Mouse (Mus musculus) embryonic facial prominence, embryonic 14.5 days (tissue): ENCODE data around the gene Dnlz. TPM values are rescaled to one million over a fixed set of nuclear protein-coding genes. Genes with fewer than 3 reads are reported as not detected.
A peak's percentile ranks its signal among the peaks of the same experiment; 100 is the strongest.

Experiments
- ATAC-seq: fragments of 200-750 bp; cut with Nextera tagmentation; 2 replicates; pipeline ENCODE4 v1.8.0; 2017; ENCODE audit warnings: low read depth, moderate number of reproducible peaks, moderate TSS enrichment
- DNase-seq: peaks from one replicate; pipeline ENCODE4 v3.0.0-alpha.2; 2015; ENCODE audit warnings: low spot score
- H3K27ac ChIP-seq: fragments of 300-500 bp; sonication (generic); replicated peaks from 2 replicates; pipeline ENCODE4 v1.5.1; 2014; ENCODE audit warnings: low read depth, mild to moderate bottlenecking, low read length, moderate library complexity
- H3K27me3 ChIP-seq: fragments of 300-500 bp; sonication (generic); replicated peaks from 2 replicates; pipeline ENCODE4 v1.6.1; 2014; ENCODE audit warnings: low read length; ENCODE audit not compliant: control insufficient read depth, insufficient read depth
- H3K36me3 ChIP-seq: fragments of 300-500 bp; sonication (generic); 2 replicates; pipeline ENCODE4 v1.6.1; 2014; ENCODE audit warnings: low read length, mixed read lengths; ENCODE audit not compliant: control insufficient read depth, insufficient read depth
- H3K4me1 ChIP-seq: fragments of 300-500 bp; sonication (generic); 2 replicates; pipeline ENCODE4 v1.6.1; 2014; ENCODE audit warnings: antibody characterized with exemption, low read length; ENCODE audit not compliant: control insufficient read depth, insufficient read depth
- H3K4me2 ChIP-seq: fragments of 300-500 bp; sonication (generic); 2 replicates; pipeline ENCODE4 v1.6.1; 2014; ENCODE audit warnings: low read depth, mild to moderate bottlenecking, low read length, moderate library complexity, mixed read lengths
- H3K4me3 ChIP-seq: fragments of 300-500 bp; sonication (generic); 2 replicates; pipeline ENCODE4 v1.5.1; 2014; ENCODE audit warnings: low read depth, mild to moderate bottlenecking, low read length
- H3K9ac ChIP-seq: fragments of 300-500 bp; sonication (generic); 2 replicates; pipeline ENCODE4 v1.6.1; 2014; ENCODE audit warnings: low read depth, mild to moderate bottlenecking, low read length, moderate library complexity, mixed read lengths
- H3K9me3 ChIP-seq: fragments of 300-500 bp; sonication (generic); 2 replicates; pipeline ENCODE4 v1.6.1; 2016; ENCODE audit warnings: low read length; ENCODE audit not compliant: control insufficient read depth
- WGBS: fragments of 180-500 bp; shearing (Covaris S2); extraction: QIAGEN DNeasy Blood & Tissue Kit; methylation state at CpG from one replicate; pipeline ENCODE4 v1.1.7; 2014; 5-methylcytosine and 5-hydroxymethylcytosine counted together
- polyA plus RNA-seq: library from polyadenylated mRNA; unstranded; fragments of >200 nt; fragmentation: Nextera tagmentation; extraction: Ambion mirVana; gene quantifications from 2 replicates; pipeline ENCODE4 v1.2.1, GENCODE M21; 2014

Gene Dnlz
- polyA plus RNA-seq, 1 experiment from 2014 or later, result 24.2 TPM

GRCm38 (mm10) chr2:26315072-26315924 lies 36.6 kb downstream of the Dnlz start, which contains the start of gene Gpsm1:
TSS of gene Gpsm1 (plus strand) at chr2:26315515.
- 1% methylated on average over 12 of the region's 66 CpGs for WGBS
- no peaks in the 10 kb centered on the region for H3K36me3 ChIP-seq
- H3K27ac ChIP-seq, result peak within 1 kb of the TSS; percentile 95
- peak within 1 kb of the TSS; percentile 74 for H3K4me3 ChIP-seq
- peak within 1 kb of the TSS; percentile 86 for H3K4me2 ChIP-seq
- no peaks in the 10 kb centered on the region for H3K9me3 ChIP-seq
- DNase-seq (peak; percentile 92), ATAC-seq (peak; percentile 74)
- peak within 1 kb of the TSS; percentile 91 for H3K9ac ChIP-seq
- no peaks in the 10 kb centered on the region for H3K27me3 ChIP-seq
- peaks cover 46% of the 10 kb centered on the region for H3K4me1 ChIP-seq

- peak overlapping the region; percentile 91 for H3K9ac ChIP-seq
Observed at GRCm38 (mm10) chr2:26314281-26315071, 37.4 kb downstream of the Dnlz start.

GRCm38 (mm10) chr2:26313394-26313793 lies 38.5 kb downstream of the Dnlz start:
- DNase-seq (no peak), ATAC-seq (no peak)
- 79% methylated on average over 1 of the region's 1 CpGs for WGBS
- Histone ChIP-seq H3K4me2 (no peak overlapping the region), H3K9ac (no peak overlapping the region), H3K4me1 (peaks cover 55% of the 10 kb centered on the region), H3K9me3 (no peaks in the 10 kb centered on the region), H3K27ac (0 out of 2 replicates have a peak overlapping the region, but pooled peaks have one; percentile 25), H3K4me3 (no peak overlapping the region), H3K36me3 (no peaks in the 10 kb centered on the region), H3K27me3 (no peaks in the 10 kb centered on the region)

More at GRCm38 (mm10) chr2:26314281-26315071, 37.4 kb downstream of the Dnlz start:
- H3K4me3 ChIP-seq, result peak overlapping the region; percentile 74
- ATAC-seq, result peak; percentile 7; the same call in 1 of the 2 replicates
- H3K9me3 ChIP-seq, result no peaks in the 10 kb centered on the region
- peaks cover 54% of the 10 kb centered on the region for H3K4me1 ChIP-seq
- peak overlapping the region; percentile 86 for H3K4me2 ChIP-seq
- H3K36me3 ChIP-seq, result no peaks in the 10 kb centered on the region
- H3K27ac ChIP-seq, result peak overlapping the region; percentile 95
- DNase-seq, result peak; percentile 92
- no peaks in the 10 kb centered on the region for H3K27me3 ChIP-seq
- 18% methylated on average over 13 of the region's 13 CpGs for WGBS

GRCm38 (mm10) chr2:26312812-26313211 lies 39.1 kb downstream of the Dnlz start:
- Histone ChIP-seq H3K4me2 (no peak overlapping the region), H3K4me1 (peaks cover 49% of the 10 kb centered on the region), H3K36me3 (no peaks in the 10 kb centered on the region), H3K27ac (no peak overlapping the region), H3K27me3 (no peaks in the 10 kb centered on the region), H3K9me3 (no peaks in the 10 kb centered on the region), H3K4me3 (no peak overlapping the region), H3K9ac (no peak overlapping the region)
- no peak for ATAC-seq
- no peak for DNase-seq
- WGBS, result 66% methylated on average over 2 of the region's 2 CpGs

GRCm38 (mm10) chr2:26311936-26312335 lies 40.0 kb downstream of the Dnlz start:
- ATAC-seq, result no peak
- DNase-seq, result no peak
- H3K27me3 ChIP-seq, result no peaks in the 10 kb centered on the region
- peaks cover 40% of the 10 kb centered on the region for H3K4me1 ChIP-seq
- no peak overlapping the region for H3K4me3 ChIP-seq
- H3K9me3 ChIP-seq, result no peaks in the 10 kb centered on the region
- H3K27ac ChIP-seq, result 0 out of 2 replicates have a peak overlapping the region, but pooled peaks have one; percentile 4
- H3K9ac ChIP-seq, result no peak overlapping the region
- WGBS, result 58% methylated on average over 5 of the region's 5 CpGs
- no peak overlapping the region for H3K4me2 ChIP-seq
- no peaks in the 10 kb centered on the region for H3K36me3 ChIP-seq

GRCm38 (mm10) chr2:26309739-26310138 lies 42.2 kb downstream of the Dnlz start:
- Histone ChIP-seq H3K9me3 (no peaks in the 10 kb centered on the region), H3K4me2 (peak overlapping the region; percentile 29), H3K27me3 (no peaks in the 10 kb centered on the region), H3K27ac (peak overlapping the region; percentile 91), H3K4me3 (no peak overlapping the region), H3K4me1 (peaks cover 30% of the 10 kb centered on the region), H3K36me3 (no peaks in the 10 kb centered on the region), H3K9ac (0 out of 2 replicates have a peak overlapping the region, but pooled peaks have one; percentile 19)
- 5% methylated on average over 10 of the region's 10 CpGs for WGBS
- DNase-seq, result peak; percentile 95
- peak; percentile 94 for ATAC-seq

GRCm38 (mm10) chr2:26306702-26307101 lies 45.2 kb downstream of the Dnlz start:
- ATAC-seq (no peak), DNase-seq (no peak)
- H3K4me1 ChIP-seq, result peaks cover 16% of the 10 kb centered on the region
- H3K27ac ChIP-seq, result no peak overlapping the region
- H3K4me2 ChIP-seq, result no peak overlapping the region
- no peaks in the 10 kb centered on the region for H3K9me3 ChIP-seq
- 88% methylated on average over 3 of the region's 3 CpGs for WGBS
- H3K36me3 ChIP-seq, result no peaks in the 10 kb centered on the region
- H3K4me3 ChIP-seq, result no peak overlapping the region
- no peaks in the 10 kb centered on the region for H3K27me3 ChIP-seq
- no peak overlapping the region for H3K9ac ChIP-seq

- Histone ChIP-seq H3K9me3 (no peaks in the 10 kb centered on the region), H3K9ac (no peak overlapping the region), H3K27ac (no peak overlapping the region), H3K27me3 (no peaks in the 10 kb centered on the region), H3K4me2 (no peak overlapping the region), H3K4me3 (no peak overlapping the region), H3K4me1 (peaks cover 14% of the 10 kb centered on the region), H3K36me3 (no peaks in the 10 kb centered on the region)
- ATAC-seq (no peak), DNase-seq (no peak)
- WGBS, result 78% methylated on average over 2 of the region's 2 CpGs
Observed at GRCm38 (mm10) chr2:26305555-26305954, 46.4 kb downstream of the Dnlz start.
